Mouse (Mus musculus) MEL (cell line): ENCODE measurements at regions not wholly inside any gene's neighbourhood (a gene's known extent, or its start where the extent isn't known, plus 50 kb on each side); places are given as distances from the start of the nearest gene placed in this dataset.

Source experiments
- DNase-seq: peaks from one replicate; pipeline ENCODE4 v3.0.0; 2011; ENCODE audit warnings: low read depth, low spot score
- H3K27ac ChIP-seq: 2 replicates; pipeline ENCODE4 v1.5.1; 2012; ENCODE audit warnings: low read depth, mild to moderate bottlenecking, control low read depth, low read length, moderate library complexity; ENCODE audit not compliant: control insufficient read depth
- H3K27me3 ChIP-seq, 2 experiments: fragments of 150-350 bp in 1 of 2; sonication (generic) in 1 of 2; 2 replicates each; pipeline ENCODE4 v1.6.1; 2012; ENCODE audit warnings: low read length in 2 of 2, mild to moderate bottlenecking in 2 of 2, improper control_type of control experiment in 1 of 2, moderate library complexity in 1 of 2; ENCODE audit not compliant: insufficient read depth in 2 of 2, control insufficient read depth in 1 of 2
- H3K36me3 ChIP-seq, 2 experiments: 2 replicates each; pipeline ENCODE4 v1.6.1; 2012 to 2014; ENCODE audit warnings: low read length in 2 of 2, improper control_type of control experiment in 1 of 2, inconsistent platforms in 1 of 2, mild to moderate bottlenecking in 1 of 2; ENCODE audit not compliant: insufficient read depth in 2 of 2, control insufficient read depth in 1 of 2
- H3K4me1 ChIP-seq, 2 experiments: fragments of 150-350 bp in 1 of 2; sonication (generic) in 1 of 2; 2 replicates each; pipeline ENCODE4 v1.6.1; 2012; ENCODE audit warnings: low read length in 2 of 2, improper control_type of control experiment in 1 of 2, mild to moderate bottlenecking in 1 of 2; ENCODE audit not compliant: insufficient read depth in 2 of 2, control insufficient read depth in 1 of 2
- H3K4me3 ChIP-seq, 2 experiments: fragments of 150-350 bp in 1 of 2; sonication (generic) in 1 of 2; 2 replicates each; pipeline ENCODE4 v1.5.1; 2012; ENCODE audit warnings: low read depth in 2 of 2, low read length in 2 of 2, mild to moderate bottlenecking in 2 of 2, moderate library complexity in 2 of 2, control low read depth in 1 of 2, improper control_type of control experiment in 1 of 2; ENCODE audit not compliant: control insufficient read depth in 1 of 2, insufficient read depth in 1 of 2
- H3K79me2 ChIP-seq: 2 replicates; pipeline ENCODE4 v1.6.1; 2012; ENCODE audit warnings: mild to moderate bottlenecking, low read length, moderate library complexity; ENCODE audit not compliant: control insufficient read depth, poor library complexity, insufficient read depth
- H3K9ac ChIP-seq: 2 replicates; pipeline ENCODE4 v1.6.1; 2012; ENCODE audit warnings: low read depth, mild to moderate bottlenecking, control low read depth, low read length, moderate library complexity; ENCODE audit not compliant: control insufficient read depth, poor library complexity, severe bottlenecking
- H3K9me3 ChIP-seq: fragments of 150-350 bp; sonication (generic); replicated peaks from 2 replicates; pipeline ENCODE4 v1.6.1; 2012; ENCODE audit warnings: mild to moderate bottlenecking, low read length, improper control_type of control experiment, moderate library complexity; ENCODE audit not compliant: insufficient read depth
- CHD1 ChIP-seq: IDR thresholded peaks from 2 replicates; pipeline ENCODE4 v1.6.1; 2012; ENCODE audit warnings: low read depth, mild to moderate bottlenecking, inconsistent platforms, low read length, improper control_type of control experiment
- CTCF ChIP-seq, 3 experiments: IDR thresholded peaks in 2 of 3; conservative IDR thresholded peaks in 1 of 3; 2 replicates each; pipeline ENCODE4 v1.5.1; 2011 to 2012; ENCODE audit warnings: low read length in 3 of 3, low read depth in 2 of 3, mild to moderate bottlenecking in 2 of 3, improper control_type of control experiment in 1 of 3, inconsistent platforms in 1 of 3, mixed read lengths in 1 of 3, moderate library complexity in 1 of 3; ENCODE audit not compliant: control insufficient read depth in 1 of 3, insufficient read depth in 1 of 3, poor library complexity in 1 of 3, severe bottlenecking in 1 of 3
- ELF1 ChIP-seq: IDR thresholded peaks from 2 replicates; pipeline ENCODE4 v1.6.1; 2014; ENCODE audit warnings: low read depth, mild to moderate bottlenecking, inconsistent platforms, low read length, improper control_type of control experiment, moderate library complexity
- GABPA ChIP-seq: IDR thresholded peaks from 2 replicates; pipeline ENCODE4 v1.6.1; 2012; ENCODE audit warnings: low read depth, mild to moderate bottlenecking, inconsistent platforms, low read length, improper control_type of control experiment, moderate library complexity
- GATA1 ChIP-seq: IDR thresholded peaks from 2 replicates; pipeline ENCODE4 v1.6.1; 2011; ENCODE audit warnings: low read depth, low read length, improper control_type of control experiment
- HCFC1 ChIP-seq: IDR thresholded peaks from 2 replicates; pipeline ENCODE4 v1.6.1; 2012; ENCODE audit warnings: low read depth, mild to moderate bottlenecking, inconsistent platforms, low read length, improper control_type of control experiment, moderate library complexity
- KAT2A ChIP-seq: conservative IDR thresholded peaks from 2 replicates; pipeline ENCODE4 v1.6.1; 2012; ENCODE audit warnings: low read depth, low read length, improper control_type of control experiment, inconsistent platforms
- MAFK ChIP-seq: IDR thresholded peaks from 2 replicates; pipeline ENCODE4 v1.6.1; 2011; ENCODE audit warnings: low read depth, mild to moderate bottlenecking, low read length, improper control_type of control experiment, borderline replicate concordance
- MXI1 ChIP-seq: IDR thresholded peaks from 2 replicates; pipeline ENCODE4 v1.6.1; 2011; ENCODE audit warnings: mild to moderate bottlenecking, low read depth, low read length, improper control_type of control experiment
- MYB ChIP-seq: IDR thresholded peaks from 2 replicates; pipeline ENCODE4 v1.6.1; 2011; ENCODE audit warnings: mild to moderate bottlenecking, low read depth, low read length, improper control_type of control experiment
- MYC ChIP-seq: IDR thresholded peaks from 2 replicates; pipeline ENCODE4 v1.6.1; 2011; ENCODE audit warnings: low read depth, mild to moderate bottlenecking, low read length, improper control_type of control experiment, moderate library complexity
- NELFE ChIP-seq: IDR thresholded peaks from 2 replicates; pipeline ENCODE4 v1.6.1; 2011; ENCODE audit warnings: low read depth, low read length, improper control_type of control experiment
- POLR2A ChIP-seq, 2 experiments: IDR thresholded peaks; 2 replicates each; pipeline ENCODE4 v1.6.1; 2011 to 2012; ENCODE audit warnings: low read length in 2 of 2, mild to moderate bottlenecking in 2 of 2, control low read depth in 1 of 2, improper control_type of control experiment in 1 of 2, low read depth in 1 of 2, moderate library complexity in 1 of 2; ENCODE audit not compliant: control insufficient read depth in 1 of 2, insufficient read depth in 1 of 2, poor library complexity in 1 of 2
- POLR2AphosphoS5 ChIP-seq: IDR thresholded peaks from 2 replicates; pipeline ENCODE4 v1.6.1; 2012; ENCODE audit warnings: low read depth, borderline replicate concordance, mild to moderate bottlenecking, inconsistent platforms, low read length, moderate library complexity, mixed read lengths
- SIN3A ChIP-seq: IDR thresholded peaks from 2 replicates; pipeline ENCODE4 v1.6.1; 2012; ENCODE audit warnings: low read length, improper control_type of control experiment, inconsistent platforms
- SMC3 ChIP-seq: IDR thresholded peaks from 2 replicates; pipeline ENCODE4 v1.6.1; 2011; ENCODE audit warnings: low read depth, low read length, improper control_type of control experiment
- TAL1 ChIP-seq: IDR thresholded peaks from 2 replicates; pipeline ENCODE4 v1.6.1; 2012; ENCODE audit warnings: mild to moderate bottlenecking, inconsistent platforms, low read length, moderate library complexity, mixed read lengths
- UBTF ChIP-seq: IDR thresholded peaks from 2 replicates; pipeline ENCODE4 v1.6.1; 2012; ENCODE audit warnings: low read depth, mild to moderate bottlenecking, inconsistent platforms, low read length, improper control_type of control experiment, moderate library complexity, borderline replicate concordance; ENCODE audit not compliant: insufficient read depth
- USF1 ChIP-seq: IDR thresholded peaks from 2 replicates; pipeline ENCODE4 v1.6.1; 2014; ENCODE audit warnings: low read depth, mild to moderate bottlenecking, inconsistent platforms, low read length, improper control_type of control experiment, moderate library complexity
- USF2 ChIP-seq, 2 experiments: IDR thresholded peaks; 2 replicates each; pipeline ENCODE4 v1.6.1; 2011 to 2012; ENCODE audit warnings: improper control_type of control experiment in 2 of 2, low read length in 2 of 2, borderline replicate concordance in 1 of 2, inconsistent platforms in 1 of 2, low read depth in 1 of 2, mild to moderate bottlenecking in 1 of 2; ENCODE audit not compliant: insufficient read depth in 1 of 2
- ZKSCAN1 ChIP-seq: IDR thresholded peaks from 2 replicates; pipeline ENCODE4 v1.6.1; 2012; ENCODE audit warnings: low read depth, mild to moderate bottlenecking, inconsistent platforms, low read length, improper control_type of control experiment, moderate library complexity
- ZMIZ1 ChIP-seq: IDR thresholded peaks from 2 replicates; pipeline ENCODE4 v1.6.1; 2012; ENCODE audit warnings: low read depth, mild to moderate bottlenecking, inconsistent platforms, low read length, improper control_type of control experiment, moderate library complexity
- ZNF384 ChIP-seq: IDR thresholded peaks from 2 replicates; pipeline ENCODE4 v1.6.1; 2012; ENCODE audit warnings: low read depth, mild to moderate bottlenecking, inconsistent platforms, low read length, improper control_type of control experiment

DNA sequence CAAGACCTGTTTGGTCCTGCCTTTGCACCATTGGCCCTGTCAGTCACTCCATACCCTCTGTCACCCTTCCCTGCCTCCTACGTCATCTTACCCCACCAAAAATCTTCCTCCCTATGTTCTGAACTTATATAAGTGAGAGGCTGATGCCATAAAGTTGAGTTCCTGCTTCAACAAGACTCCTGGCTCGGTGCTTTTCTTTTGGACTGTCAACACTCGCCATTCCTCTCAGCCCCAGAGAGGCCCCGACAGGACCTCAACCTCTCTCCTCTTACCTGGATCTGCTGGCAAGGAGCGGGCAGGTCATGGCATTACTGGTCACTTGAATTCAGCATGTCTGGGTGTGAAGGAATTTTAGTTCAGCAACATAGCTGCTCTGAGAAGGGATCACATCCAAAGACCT, 86.9 kb downstream of the Rnd3 start:
- Histone ChIP-seq H3K27ac (no peak overlapping the region), H3K4me1 (no peaks in the 10 kb centered on the region), H3K27me3 (no peaks in the 10 kb centered on the region), H3K9ac (no peak overlapping the region), H3K36me3 (no peaks in the 10 kb centered on the region), H3K9me3 (no peaks in the 10 kb centered on the region), H3K79me2 (no peaks in the 10 kb centered on the region), H3K4me3 (no peak overlapping the region)
- no peak for DNase-seq
- TF ChIP-seq ELF1 (no peak), USF2 (IDR thresholded peaks at IDR 0.05; ENCODE audit: borderline replicate concordance in 1 of 2, insufficient read depth in 1 of 2, low read depth in 1 of 2, low read length in 2 of 2) (no peak), ZNF384 (no peak), MXI1 (no peak), ZMIZ1 (no peak), CHD1 (no peak), TAL1 (no peak), POLR2A (IDR thresholded peaks at IDR 0.05; ENCODE audit: control insufficient read depth in 1 of 2, insufficient read depth in 1 of 2, low read depth in 1 of 2, low read length in 2 of 2, poor library complexity in 1 of 2) (no peak), CTCF (IDR thresholded peaks at IDR 0.05 in 2 of 3, conservative IDR thresholded peaks at IDR 0.05 in 1 of 3; ENCODE audit: control insufficient read depth in 1 of 3, insufficient read depth in 1 of 3, low read depth in 2 of 3, low read length in 3 of 3, poor library complexity in 1 of 3, severe bottlenecking in 1 of 3) (no peak), GABPA (no peak), KAT2A (no peak)
- TF ChIP-seq, all 39 proteins: peak for 0

DNA sequence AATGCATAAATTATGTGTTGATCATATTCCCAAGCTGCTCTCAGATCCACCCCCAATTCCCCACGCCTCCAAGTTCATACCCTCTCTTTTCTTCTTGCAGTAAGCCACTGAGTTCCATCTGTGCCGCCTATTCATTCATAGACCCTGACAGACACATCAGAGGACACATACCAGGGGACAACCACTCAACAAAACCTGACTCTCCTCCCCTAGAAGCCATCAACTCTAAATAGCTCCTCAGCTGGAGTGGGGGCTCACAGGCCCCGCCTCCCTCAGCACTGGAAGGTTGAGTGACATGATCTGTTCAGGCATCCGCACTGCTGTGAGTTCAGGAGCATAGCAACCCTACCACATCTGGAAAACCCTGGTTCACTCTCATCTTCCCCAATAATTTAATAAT, 90.8 kb downstream of the Rnd3 start:
- no peak for DNase-seq
- Histone ChIP-seq H3K36me3 (no peaks in the 10 kb centered on the region), H3K79me2 (no peaks in the 10 kb centered on the region), H3K4me3 (no peak overlapping the region), H3K4me1 (no peaks in the 10 kb centered on the region), H3K9me3 (no peaks in the 10 kb centered on the region), H3K9ac (no peak overlapping the region), H3K27ac (no peak overlapping the region), H3K27me3 (no peaks in the 10 kb centered on the region)
- TF ChIP-seq HCFC1 (no peak), ZKSCAN1 (no peak), UBTF (no peak), SIN3A (no peak), MYB (no peak), USF1 (no peak), GATA1 (no peak), MYC (no peak), MAFK (no peak), NELFE (no peak), POLR2AphosphoS5 (no peak), SMC3 (no peak)
